Mouse (Mus musculus): ENCODE measurements around the gene March4.

The March4 gene

DNA sequence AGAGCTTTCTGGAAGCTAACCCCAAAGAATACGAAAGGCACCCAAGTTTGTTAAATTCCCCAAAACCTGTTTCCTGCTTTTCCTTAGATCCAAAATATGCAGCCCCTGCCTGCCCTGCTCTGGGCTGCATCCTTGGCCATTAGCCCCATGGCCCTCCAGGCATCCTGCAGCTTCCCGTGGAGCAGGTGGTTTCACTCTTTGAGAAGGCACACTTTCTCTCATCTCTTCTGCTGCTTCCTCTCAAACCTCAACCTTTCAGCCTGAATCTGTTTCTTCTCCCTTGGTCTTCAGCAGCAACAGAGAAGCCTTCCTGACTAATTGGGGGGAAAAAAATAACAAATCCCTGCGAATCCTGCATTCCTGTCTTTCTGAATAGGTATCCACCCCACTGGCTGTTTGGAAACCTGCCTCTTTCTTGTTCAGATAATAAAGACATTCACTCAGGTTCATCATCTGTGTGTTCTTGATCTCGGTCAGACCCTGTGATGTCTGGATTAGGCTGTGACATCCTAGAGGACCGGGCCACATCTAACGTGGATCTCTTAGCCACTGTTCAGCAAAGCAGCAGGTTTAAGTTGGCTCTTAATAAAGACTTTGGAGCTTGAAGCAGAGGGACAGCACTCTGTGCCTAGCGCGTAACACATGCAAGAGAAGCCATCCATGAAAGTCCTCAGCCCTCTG is 6.1 kb downstream of the March4 start:
- DNase-seq (ENCODE audit: low read depth, low spot score) = no peak

DNA sequence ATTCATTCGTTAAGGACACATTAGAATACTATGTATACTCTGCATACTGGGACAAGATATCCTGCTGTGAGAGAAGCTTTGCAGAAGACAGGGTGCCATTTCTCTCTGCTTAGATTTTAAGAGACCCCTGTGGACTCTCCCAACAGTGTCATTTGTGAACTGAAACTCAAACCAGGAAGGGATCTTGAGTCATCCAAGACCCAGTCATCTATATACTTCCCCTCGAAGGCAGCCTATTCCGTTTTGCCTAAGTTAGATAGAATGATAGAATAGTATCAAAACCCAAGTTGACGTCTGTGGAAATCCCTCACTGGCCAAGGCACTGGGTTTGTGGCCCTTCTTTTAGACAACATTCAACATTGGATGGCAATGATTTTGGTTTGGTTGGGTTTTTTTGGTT is 7.5 kb downstream of the March4 start:
- DNase-seq (ENCODE audit: low read depth, low spot score) = no peak

DNA sequence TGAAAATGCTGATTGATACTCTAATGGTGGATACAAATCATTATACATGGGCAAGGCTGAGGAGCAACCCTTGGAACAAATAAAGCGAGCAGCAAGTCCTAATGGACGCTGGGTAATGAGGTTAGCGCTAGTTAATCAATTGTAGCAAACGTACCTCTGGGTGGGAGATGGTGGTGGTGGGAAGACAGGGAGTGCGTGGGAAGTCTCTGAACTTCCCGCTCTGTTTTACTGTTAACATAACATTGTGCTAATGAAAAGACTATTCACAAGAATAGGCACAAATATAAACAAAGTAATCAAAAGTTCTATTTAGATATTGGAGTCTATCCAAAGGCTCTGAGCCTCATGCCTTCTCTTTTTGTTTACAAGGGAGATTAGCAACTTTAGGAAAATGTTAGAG is 13.1 kb downstream of the March4 start:
- no peak for DNase-seq (ENCODE audit: low read depth, low spot score)

DNA sequence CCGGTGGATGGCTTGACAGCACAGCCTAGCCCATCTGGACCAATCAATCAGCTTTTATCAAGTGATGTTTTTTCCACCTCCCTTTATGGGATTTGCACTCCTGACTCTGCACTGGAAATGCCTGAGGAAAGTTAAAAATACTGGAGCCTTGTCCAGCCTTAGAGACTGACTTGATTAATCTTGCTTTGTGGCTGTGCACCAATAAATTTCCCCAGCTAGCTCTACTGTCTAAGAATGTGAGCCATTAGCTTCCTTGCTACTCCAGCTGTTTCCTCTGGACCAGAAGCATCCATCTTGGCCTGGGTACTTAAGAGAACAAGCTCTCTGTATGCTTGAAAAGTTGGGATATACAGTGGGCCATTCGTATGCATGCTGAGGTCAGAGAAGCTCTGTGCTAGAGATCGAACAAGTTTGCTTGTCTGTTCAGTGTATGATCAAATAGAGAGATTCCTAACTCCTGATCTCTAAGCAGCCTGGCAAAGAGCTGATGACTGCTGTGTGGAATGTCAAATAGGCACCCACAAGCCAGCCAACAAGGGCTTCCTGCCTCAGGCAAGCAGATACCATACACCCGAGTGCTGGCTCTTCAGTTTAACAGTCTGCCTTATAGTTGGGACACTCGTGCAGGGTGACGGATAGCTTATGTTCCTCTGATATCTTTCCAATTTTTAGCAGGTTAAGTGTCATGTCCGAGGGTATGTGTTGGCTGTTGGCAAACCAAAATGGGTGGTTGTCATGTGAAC is 25.8 kb downstream of the March4 start:
- DNase-seq (ENCODE audit: low read depth, low spot score) = no peak

DNA sequence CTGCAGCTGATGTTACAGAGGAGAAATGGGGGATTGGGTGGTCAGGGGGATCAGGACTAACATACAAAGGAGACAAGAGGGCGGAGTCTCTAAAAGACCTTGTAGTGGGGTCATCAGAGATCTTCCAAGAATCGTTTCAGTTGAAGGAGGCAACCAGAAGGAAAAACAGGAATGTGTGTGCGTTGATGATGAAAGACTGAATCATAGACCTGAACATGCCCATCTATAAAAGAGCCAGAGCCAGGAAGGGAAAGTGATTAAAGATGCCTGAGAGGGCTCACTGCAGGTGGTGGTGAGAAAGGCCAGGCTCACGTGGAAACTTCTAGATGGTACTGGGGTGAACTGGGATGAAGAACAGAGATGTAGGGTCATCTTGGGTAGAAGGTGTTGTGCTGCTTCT is 27.2 kb downstream of the March4 start:
- DNase-seq (ENCODE audit: low read depth, low spot score) = no peak

DNA sequence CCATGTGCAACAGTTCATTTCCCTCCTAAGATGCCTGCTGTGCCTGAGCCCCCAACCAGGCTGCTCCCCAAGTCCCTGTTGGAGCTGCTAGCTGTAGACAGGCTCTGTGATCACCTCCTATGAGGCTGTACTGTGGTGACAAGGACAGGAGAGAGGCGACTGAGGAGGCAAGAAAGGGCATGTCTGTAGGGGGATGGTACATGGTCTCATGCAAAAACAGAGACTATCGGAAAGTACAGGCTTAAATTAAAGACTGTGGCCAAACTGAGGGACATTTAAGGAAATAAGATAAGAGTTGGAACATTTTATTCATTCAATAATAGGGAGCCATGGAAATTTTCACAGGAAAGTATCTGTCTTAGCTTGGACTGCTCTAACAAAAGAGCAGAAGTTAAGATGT is 29.1 kb downstream of the March4 start:
- DNase-seq (ENCODE audit: low read depth, low spot score) = no peak

DNA sequence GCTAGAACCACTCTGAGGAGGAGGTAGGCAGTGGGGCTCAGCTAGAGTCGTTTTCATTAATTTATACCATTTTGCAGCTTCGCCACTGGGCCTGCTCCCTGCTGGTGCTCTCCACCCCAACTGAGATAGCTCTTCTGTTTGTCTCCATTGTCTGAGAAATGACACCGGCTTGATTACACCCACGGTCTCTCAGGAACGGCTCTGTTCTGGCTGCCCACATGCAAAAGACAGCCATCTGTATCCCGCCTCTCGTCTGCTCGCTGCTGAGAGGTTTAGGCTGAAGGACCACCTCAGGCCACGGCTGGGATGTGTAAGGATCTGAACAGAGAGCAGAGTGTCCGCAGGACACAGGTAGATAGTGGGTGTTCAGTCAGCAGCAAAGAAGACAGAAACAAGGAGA is 30.5 kb downstream of the March4 start:
- no peak for DNase-seq (ENCODE audit: low read depth, low spot score)

DNA sequence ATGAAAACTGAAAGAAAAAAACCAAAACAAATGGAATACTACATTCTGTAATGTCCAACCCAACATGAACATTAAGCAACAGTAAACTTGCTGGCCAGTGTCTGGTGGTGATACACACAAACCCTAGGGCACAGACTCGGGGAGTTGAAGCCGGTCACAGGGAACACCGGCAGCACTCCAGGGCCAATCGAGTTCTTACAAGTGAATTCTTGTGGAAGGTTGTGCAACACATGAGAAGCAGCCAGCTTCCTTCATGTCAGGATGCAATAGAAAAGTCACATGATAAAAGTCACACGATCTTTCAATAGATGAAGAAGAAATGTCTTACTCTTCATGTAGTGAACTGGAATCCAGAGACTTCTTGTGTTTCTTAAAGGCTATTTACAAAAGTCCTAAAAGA is 39.1 kb downstream of the March4 start:
- DNase-seq (ENCODE audit: low read depth, low spot score) = no peak

DNA sequence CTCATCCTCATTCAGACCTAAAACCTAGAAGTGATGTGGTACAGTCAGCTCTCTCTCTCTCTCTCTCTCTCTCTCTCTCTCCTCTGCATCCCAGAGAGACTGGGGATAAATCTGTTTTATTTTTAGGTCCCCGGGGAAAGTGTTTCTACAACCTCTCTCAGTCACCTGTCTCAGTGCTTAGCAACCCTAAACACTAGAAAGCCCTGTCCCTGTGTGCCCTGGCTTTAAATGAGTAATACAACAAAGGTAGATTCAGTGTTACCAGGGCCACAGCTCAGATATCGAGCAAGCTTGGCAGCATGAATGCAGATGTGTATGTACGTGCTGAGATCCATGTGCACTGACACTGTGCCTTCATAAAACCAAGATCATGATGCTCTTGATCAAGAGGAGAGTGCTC is 43.3 kb downstream of the March4 start:
- DNase-seq (ENCODE audit: low read depth, low spot score) = no peak

DNA sequence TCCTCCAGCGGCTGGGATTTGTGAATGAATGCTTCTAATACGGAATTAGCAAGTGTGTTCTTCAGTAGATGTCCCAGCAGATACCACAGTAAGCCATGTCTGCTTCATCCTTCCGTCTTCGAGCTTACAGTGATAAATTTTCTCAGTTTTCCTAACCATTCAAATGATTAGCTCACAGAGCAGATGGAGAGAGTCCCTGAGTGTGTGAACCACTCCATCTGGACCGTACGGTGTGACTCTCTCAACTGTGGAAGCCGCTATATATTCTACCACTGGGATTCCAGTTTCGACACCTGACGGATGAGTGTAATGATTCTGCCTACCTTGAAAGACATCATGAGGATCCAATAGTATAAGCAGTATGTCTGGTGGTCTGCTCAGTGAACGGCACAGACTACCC is 44.1 kb downstream of the March4 start:
- no peak for DNase-seq (ENCODE audit: low read depth, low spot score)

DNA sequence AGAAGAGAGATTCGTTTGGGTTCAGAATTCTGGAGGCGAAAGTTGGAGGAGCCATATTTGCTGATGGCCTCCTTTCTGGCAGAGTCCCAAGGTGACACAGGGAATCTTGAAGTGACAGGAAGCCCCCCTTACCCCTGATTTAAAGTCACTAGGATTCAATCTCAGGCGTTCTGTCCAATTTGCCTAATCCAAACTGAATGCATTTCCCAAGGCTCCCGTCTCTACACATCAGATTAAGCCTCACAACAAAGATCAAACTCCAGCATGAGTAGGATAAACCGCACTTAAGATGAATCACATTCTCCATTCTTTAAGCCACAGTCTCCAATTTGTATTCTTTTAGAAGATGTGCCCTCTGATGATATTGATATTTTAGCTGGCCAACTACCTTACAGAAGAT is 45.4 kb downstream of the March4 start:
- DNase-seq (ENCODE audit: low read depth, low spot score) = no peak

DNA sequence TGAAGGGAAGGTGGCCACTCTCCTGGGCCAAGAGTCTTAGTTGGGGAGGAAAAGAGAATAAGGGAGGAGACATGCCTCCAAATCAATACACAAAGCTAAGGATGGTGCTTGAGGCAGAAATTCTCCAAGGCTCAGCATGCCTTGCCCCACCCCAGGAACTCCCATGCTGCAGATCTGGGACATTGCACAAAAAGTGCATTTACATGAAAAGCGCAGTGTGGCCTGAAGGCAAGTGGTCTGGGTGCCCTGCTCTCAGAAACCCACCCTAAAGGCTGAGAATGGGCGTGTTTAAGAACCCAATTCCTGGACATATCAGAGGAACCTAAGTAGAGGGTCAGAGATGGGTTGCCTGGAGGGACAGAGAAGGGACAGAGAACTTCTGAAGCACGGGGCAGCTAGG is 45.9 kb downstream of the March4 start:
- DNase-seq (ENCODE audit: low read depth, low spot score) = no peak

DNA sequence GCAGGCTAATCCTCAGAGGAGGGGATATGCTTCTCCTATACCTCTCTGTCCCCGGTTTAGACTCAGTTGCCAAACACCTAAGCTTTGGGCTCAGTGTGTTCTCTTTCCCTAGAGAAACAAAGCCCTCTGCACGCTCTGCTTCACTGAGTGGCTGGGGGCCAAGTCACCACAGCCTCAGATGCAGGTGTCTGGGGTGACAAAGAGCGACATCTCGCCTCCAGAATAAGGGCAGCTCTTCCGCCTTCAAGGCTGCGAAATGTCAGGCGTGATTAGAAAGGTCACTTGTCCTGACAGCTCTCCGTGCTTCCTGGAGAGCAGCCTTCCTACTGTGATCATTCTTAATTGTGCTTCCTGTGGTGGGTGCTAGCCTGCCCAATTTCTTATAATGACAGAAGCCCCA is 46.5 kb downstream of the March4 start:
- DNase-seq (ENCODE audit: low read depth, low spot score) = no peak

DNA sequence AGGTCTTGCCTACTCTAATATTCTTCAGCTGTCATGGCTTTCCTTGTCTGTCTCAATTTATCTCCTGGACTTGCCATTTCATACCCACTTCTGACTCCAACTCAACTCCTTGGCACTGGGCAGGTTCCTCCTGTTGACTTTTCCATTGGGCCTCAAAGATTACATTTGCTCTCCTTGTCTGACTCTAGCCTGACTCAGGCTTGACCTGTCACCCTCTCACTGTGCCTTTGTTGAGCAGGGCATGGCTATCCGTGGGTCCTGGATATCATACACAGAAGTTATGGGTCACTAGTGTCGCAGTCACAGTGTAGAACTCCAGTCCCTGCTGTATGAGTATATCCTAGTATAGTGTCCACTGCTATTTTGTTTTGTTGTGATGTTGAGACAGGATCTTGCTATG is 60.1 kb downstream of the March4 start:
- DNase-seq (ENCODE audit: low read depth, low spot score) = no peak

DNA sequence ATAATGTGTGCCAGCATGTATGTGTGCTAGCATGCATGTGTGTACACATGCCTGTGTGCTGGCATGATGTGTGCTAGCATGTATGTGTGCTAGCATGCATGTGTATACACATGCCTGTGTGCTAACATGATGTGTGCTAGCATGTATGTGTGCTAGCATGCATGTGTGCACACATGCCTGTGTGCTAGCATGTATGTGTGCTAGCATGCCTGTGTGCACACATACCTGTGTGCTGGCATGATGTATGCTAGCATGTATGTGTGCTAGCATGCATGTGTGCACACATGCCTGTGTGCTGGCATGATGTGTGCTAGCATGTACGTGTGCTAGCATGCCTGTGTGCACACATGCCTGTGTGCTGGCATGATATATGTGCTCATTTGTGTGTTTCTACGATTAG is 67.7 kb downstream of the March4 start:
- no peak for DNase-seq (ENCODE audit: low read depth, low spot score)

DNA sequence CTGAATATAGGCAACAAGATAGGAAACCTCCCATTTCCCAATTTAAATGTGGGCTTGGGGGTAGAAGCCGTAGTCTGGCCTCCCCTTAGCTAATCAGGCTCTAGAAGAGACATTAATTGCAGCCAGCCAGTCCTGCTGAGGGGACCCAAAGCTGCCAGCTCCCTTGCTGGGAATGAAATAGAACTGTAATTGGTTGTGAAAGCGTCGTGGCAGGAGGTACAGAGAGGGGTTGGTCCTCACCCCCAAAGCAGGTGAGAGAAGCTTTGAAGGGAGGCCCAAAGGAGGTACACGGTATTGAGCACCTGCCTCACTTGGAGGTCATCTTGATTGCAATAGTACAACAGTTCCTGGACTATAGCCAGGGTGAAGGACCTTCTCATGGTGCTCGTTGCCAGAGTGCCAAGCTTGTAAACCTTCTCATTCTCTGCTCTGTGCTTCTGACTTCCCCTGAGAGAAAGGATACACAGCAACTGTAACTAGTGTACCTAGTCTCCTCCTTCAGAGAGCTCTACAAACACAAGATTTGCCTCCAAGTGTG is 68.2 kb downstream of the March4 start:
- DNase-seq (ENCODE audit: low read depth, low spot score) = no peak

DNA sequence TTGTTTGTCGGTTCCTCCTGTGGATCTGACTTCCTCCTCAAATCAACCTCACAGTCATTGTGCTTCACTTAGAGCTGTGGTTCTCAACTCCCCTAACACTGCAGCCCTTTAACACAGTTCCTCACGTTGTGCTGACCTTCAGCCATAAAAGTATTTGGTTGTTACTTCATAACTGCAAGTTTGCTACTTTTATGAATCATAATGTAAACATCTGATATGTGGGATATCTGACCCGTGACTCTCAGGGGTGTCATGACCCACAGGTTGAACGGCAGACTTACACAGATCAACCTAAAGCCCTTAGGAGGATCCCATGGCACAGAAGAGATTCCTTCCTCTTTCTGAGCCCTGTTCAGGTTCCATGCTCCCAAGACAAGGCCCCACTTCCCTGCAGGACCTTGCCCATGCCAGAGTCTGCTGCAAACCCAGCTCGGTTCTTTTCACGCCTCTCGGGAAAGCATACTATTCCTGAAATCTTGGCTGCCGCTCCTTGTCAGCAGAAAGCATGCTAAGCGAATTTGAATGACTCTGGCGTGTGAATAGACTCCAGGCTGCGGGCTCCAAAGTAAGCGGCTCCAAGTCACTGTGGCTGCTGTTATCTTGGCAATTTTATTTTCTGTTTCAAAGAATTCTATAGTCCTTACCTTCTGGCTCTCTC is 71.7 kb downstream of the March4 start:
- no peak for DNase-seq (ENCODE audit: low read depth, low spot score)

DNA sequence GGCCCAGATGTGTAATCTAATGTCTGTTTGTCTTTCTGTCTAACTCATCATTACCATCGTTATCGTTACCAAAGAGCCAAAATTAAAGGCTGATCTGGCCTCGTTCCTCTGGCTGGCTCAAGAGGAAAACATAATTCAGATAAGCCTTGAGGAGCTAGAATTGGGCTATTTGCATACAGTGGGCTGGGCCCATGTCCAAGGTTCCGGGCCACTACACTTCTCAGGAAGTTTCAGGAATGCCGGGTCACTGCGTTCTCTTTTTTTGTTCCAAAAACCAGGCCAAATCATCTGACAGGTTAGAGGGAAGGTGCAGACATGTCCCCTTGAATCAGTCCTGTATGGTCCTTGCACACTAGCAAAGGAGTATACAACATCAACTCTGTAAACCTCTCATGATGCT is 74.2 kb downstream of the March4 start:
- DNase-seq (ENCODE audit: low read depth, low spot score) = no peak

DNA sequence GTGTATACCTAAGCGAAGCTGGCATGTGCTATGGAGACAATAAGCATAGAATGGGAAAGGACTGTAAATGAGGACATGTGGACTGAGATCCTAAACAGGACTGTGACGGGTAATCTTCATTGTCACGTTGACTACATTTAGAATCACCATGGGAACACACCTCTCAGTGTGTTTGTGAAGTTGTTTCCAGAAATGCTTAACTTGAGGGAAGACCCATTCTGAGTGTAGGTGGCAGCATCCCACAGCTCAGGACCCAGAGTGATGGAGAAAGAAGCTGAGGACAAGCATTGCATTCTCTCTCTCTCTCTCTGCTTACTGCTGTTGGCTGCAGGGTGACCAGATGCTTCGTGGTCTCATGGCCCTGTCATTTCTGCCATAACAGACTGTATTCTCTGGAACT is 79.1 kb downstream of the March4 start:
- no peak for DNase-seq (ENCODE audit: low read depth, low spot score)

DNA sequence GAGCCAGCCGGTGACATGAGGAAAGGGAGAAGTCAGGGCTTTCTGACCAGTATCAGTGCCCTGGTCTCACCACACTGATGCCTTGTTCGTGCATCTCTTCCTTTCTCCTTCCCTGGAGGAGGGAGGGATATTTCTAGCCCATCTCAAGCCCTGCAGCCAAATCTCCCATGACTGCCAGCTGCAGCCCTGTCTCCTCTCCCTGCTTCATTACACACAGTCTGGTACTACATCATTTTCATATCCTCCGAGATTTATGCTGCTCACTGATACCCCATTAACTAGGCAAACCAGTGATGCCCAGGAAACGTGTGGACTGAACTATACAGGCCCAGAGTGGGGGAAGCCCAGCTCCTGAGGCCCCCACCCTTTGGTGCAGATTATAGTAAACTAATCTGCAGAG is 80.8 kb downstream of the March4 start:
- DNase-seq (ENCODE audit: low read depth, low spot score) = no peak

DNA sequence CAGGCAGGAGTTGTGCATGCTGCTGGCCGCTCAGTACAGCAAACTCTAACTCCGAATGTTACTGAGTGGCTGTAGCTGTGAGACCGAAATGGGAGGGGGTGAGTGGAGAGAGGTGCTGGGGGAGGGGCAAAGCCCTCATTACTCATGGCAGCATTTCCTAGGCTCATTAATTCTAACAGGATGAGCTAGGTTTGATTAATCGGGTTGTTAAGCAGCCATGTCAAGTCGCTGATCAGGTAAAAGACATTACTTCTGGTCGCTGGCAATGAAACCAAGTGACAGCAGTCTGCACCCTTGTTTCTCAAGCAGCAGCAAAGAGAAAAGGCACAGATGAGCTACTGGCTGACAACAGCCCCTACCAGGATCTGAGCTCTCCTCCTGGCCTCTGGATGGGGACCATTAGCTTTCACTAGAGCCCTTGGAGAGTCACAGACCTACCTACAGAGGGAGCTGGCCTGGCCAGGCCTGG is 82.0 kb downstream of the March4 start:
- DNase-seq (ENCODE audit: low read depth, low spot score) = no peak

DNA sequence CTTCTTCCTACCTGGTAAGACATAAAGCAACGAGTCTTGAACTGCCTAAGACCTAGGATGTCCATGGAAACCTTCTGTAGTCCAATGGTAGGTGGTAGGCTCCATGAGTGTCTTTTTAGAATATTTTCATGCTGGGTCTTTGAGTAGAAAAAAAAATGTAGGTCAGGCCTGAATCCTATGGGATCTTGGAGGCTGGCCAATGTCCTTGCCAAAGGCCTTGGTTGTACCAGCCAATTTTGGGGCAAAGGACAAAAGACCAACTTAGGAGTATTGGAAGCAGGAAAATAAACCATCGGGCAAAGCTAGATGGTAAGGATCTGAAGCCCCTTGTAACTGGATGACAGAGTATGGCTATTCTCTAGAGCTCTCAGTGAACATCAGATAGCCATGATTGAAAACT is 83.9 kb downstream of the March4 start:
- no peak for DNase-seq (ENCODE audit: low read depth, low spot score)

DNA sequence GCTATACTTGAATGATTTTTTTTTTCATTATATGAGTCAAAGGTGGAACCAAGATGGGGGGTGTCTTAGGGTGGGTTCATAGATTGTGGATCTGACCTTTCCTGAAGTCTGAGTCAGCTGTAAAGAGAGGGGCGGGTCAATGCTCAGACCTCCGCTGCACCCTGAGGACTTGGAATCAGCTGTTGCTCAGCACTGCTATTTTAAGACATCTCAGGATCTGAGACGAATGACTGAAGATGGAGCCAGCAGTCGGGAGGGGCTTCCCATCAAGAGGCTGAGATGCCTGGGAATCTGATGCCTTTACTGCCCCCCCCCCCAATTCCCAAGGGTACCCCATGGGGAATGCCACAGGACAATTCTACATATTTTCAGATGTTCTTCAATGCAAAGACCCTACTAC is 85.9 kb downstream of the March4 start:
- no peak for DNase-seq (ENCODE audit: low read depth, low spot score)
